Mouse (Mus musculus) myocyte (in vitro differentiated cells): ENCODE results near the gene Bola2.

Source experiments
- MAX ChIP-seq: IDR thresholded peaks from one replicate; pipeline ENCODE4 v1.6.1; 2011; ENCODE audit warnings: low read depth, mild to moderate bottlenecking, control low read depth
- POLR2A ChIP-seq: IDR thresholded peaks from one replicate; pipeline ENCODE4 v1.6.1; 2011; ENCODE audit warnings: low read depth, mild to moderate bottlenecking, control low read depth, moderate library complexity; ENCODE audit not compliant: insufficient read length
- POLR2AphosphoS2 ChIP-seq: IDR thresholded peaks from one replicate; pipeline ENCODE4 v1.6.1; 2011; ENCODE audit warnings: low read depth, control low read depth; ENCODE audit not compliant: insufficient read length
- USF1 ChIP-seq: IDR thresholded peaks from one replicate; pipeline ENCODE4 v1.6.1; 2011; ENCODE audit warnings: low read depth, mild to moderate bottlenecking, control low read depth, moderate library complexity

DNA sequence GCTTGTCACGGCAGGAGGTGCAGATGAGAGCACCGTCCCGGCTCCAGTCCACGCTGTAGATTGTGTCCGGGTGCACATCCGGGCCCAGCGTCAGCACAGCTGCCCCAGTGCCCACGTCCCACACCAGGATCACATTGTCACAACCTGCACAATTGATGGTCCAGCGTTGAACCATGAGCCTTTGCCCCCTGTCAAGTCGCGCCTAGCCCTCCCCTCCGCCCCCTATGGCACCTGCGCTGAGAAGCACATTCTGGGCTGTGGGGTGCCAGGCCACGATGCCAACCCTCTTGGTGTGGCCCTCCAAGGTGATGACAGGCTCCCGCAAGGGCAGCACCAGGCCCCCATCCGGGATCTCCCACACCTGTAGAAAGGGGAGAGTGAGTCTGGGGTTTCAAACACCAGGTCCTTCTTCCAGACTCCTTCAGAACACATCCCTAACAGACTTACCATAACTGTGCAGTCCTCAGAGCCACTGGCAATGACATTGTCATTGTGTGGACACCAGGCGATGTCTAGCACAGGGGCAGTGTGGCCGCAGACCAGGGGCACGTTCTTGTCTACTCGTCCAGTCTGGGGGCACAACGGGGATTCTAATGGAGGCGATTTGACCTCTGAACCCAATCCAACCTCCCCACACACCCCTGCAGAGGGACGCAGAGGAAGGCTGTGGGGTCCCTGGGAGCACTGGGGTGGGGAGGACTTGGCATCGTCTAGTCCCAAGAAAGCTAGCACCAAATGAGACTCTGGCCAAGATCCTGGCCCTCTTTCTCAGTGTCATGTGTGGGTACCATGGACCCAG is 6.6 kb downstream of the Bola2 start:
- TF ChIP-seq POLR2A (no peak), POLR2AphosphoS2 (no peak), USF1 (no peak), MAX (no peak)
